Mouse (Mus musculus): ENCODE results near the gene Esyt1. TPM values are rescaled to one million over a fixed set of nuclear protein-coding genes. Genes with fewer than 3 reads are reported as not detected.
A peak's percentile ranks its signal among the peaks of the same experiment; 100 is the strongest.

Esyt1 gene
- polyA plus RNA-seq, 1 experiment from 2014 or later: 17.2 TPM

GRCm38 (mm10) chr10:128474366-128474765 lies 51.3 kb downstream of the Esyt1 start:
- H3K36me3 ChIP-seq: peaks cover 98% of the 10 kb centered on the region
- H3K4me1 ChIP-seq: no peaks in the 10 kb centered on the region
- H3K9ac ChIP-seq: no peak overlapping the region
- ATAC-seq (ENCODE audit: extremely low read depth, insufficient number of reproducible peaks, low FRiP score, low TSS enrichment): no peak
- no peak overlapping the region for H3K4me2 ChIP-seq
- H3K27ac ChIP-seq (replicated peaks): no peak overlapping the region
- H3K4me3 ChIP-seq: no peak overlapping the region
- H3K27me3 ChIP-seq (replicated peaks): no peaks in the 10 kb centered on the region
- H3K9me3 ChIP-seq: no peaks in the 10 kb centered on the region
- 87% methylated on average over 12 of the region's 12 CpGs for WGBS

GRCm38 (mm10) chr10:128460270-128460630 lies 65.4 kb downstream of the Esyt1 start:
- H3K9me3 ChIP-seq: no peaks in the 10 kb centered on the region
- H3K36me3 ChIP-seq: peaks cover 45% of the 10 kb centered on the region
- peak overlapping the region; percentile 81 for H3K4me2 ChIP-seq
- WGBS: 7% methylated on average over 5 of the region's 5 CpGs
- H3K27ac ChIP-seq (replicated peaks): peak overlapping the region; percentile 96
- peak overlapping the region; percentile 96 for H3K4me3 ChIP-seq
- peaks cover 4% of the 10 kb centered on the region; the same call in 1 of the 2 replicates for H3K27me3 ChIP-seq (replicated peaks)
- peaks cover 16% of the 10 kb centered on the region for H3K4me1 ChIP-seq
- H3K9ac ChIP-seq: peak overlapping the region; percentile 99
- ATAC-seq (ENCODE audit: extremely low read depth, insufficient number of reproducible peaks, low FRiP score, low TSS enrichment): no peak

Small RNA genes within 50 kb of the gene (microRNA-seq; reads per million reads assigned to microRNA genes)
- not detected for gene Gm47275
- not detected for gene Mir6916

Other genes with a start within 250 kb of the Esyt1 start
- gene Il23a, start 227.1 kb downstream of the Esyt1 start, polyA plus RNA-seq (2015; fragmentation: Nextera tagmentation; extraction: Ambion mirVana): 1.8 and 2.6 TPM in 2 replicates
- 24.9 and 25.7 TPM in 2 replicates for gene Pan2, start 222.5 kb downstream of the Esyt1 start, polyA plus RNA-seq (2015; fragmentation: Nextera tagmentation; extraction: Ambion mirVana)
- 193 and 228 TPM in 2 replicates for gene Cnpy2, start 203.4 kb downstream of the Esyt1 start, polyA plus RNA-seq (2015; fragmentation: Nextera tagmentation; extraction: Ambion mirVana)
- gene Cs, start 188.1 kb downstream of the Esyt1 start, polyA plus RNA-seq (2015; fragmentation: Nextera tagmentation; extraction: Ambion mirVana): 396 and 409 TPM in 2 replicates
- gene Coq10a, start 156.9 kb downstream of the Esyt1 start, polyA plus RNA-seq (2015; fragmentation: Nextera tagmentation; extraction: Ambion mirVana): 11.8 and 12.6 TPM in 2 replicates
- 8.8 and 9.4 TPM in 2 replicates for gene Ankrd52, start 148.8 kb downstream of the Esyt1 start, polyA plus RNA-seq (2015; fragmentation: Nextera tagmentation; extraction: Ambion mirVana)
- gene Slc39a5, start 124.6 kb downstream of the Esyt1 start, polyA plus RNA-seq (2015; fragmentation: Nextera tagmentation; extraction: Ambion mirVana): 0.12 and 1.5 TPM in 2 replicates
- gene Nabp2, start 114.4 kb downstream of the Esyt1 start, polyA plus RNA-seq (2015; fragmentation: Nextera tagmentation; extraction: Ambion mirVana): 58.0 and 63.9 TPM in 2 replicates
- 26.8 and 27.0 TPM in 2 replicates for gene Rnf41, start 114.2 kb downstream of the Esyt1 start, polyA plus RNA-seq (2015; fragmentation: Nextera tagmentation; extraction: Ambion mirVana)
- gene Smarcc2, start 66.6 kb downstream of the Esyt1 start, polyA plus RNA-seq (2015; fragmentation: Nextera tagmentation; extraction: Ambion mirVana): 55.2 and 57.1 TPM in 2 replicates
- gene Myl6, start 31.7 kb downstream of the Esyt1 start, polyA plus RNA-seq (2015; fragmentation: Nextera tagmentation; extraction: Ambion mirVana): 1,202 and 1,344 TPM in 2 replicates
- 3.2 and 4.5 TPM in 2 replicates for gene Myl6b, start 27.2 kb downstream of the Esyt1 start, polyA plus RNA-seq (2015; fragmentation: Nextera tagmentation; extraction: Ambion mirVana)
- 7.6 and 9.4 TPM in 2 replicates for gene Zc3h10, start 21.9 kb upstream of the Esyt1 start, polyA plus RNA-seq (2015; fragmentation: Nextera tagmentation; extraction: Ambion mirVana)
- 2,656 and 2,881 TPM in 2 replicates for gene Rpl41, start 23.4 kb upstream of the Esyt1 start, polyA plus RNA-seq (2015; fragmentation: Nextera tagmentation; extraction: Ambion mirVana)
- 125 and 136 TPM in 2 replicates for gene Pa2g4, start 40.1 kb upstream of the Esyt1 start, polyA plus RNA-seq (2015; fragmentation: Nextera tagmentation; extraction: Ambion mirVana)
- gene Erbb3, start 63.8 kb upstream of the Esyt1 start, polyA plus RNA-seq (2015; fragmentation: Nextera tagmentation; extraction: Ambion mirVana): 3.7 and 4.1 TPM in 2 replicates
- 455 and 482 TPM in 2 replicates for gene Rps26, start 100.9 kb upstream of the Esyt1 start, polyA plus RNA-seq (2015; fragmentation: Nextera tagmentation; extraction: Ambion mirVana)
- gene Ikzf4, start 120.1 kb upstream of the Esyt1 start, polyA plus RNA-seq (2015; fragmentation: Nextera tagmentation; extraction: Ambion mirVana): 1.3 TPM in 2 replicates
- gene Suox, start 148.2 kb upstream of the Esyt1 start, polyA plus RNA-seq (2015; fragmentation: Nextera tagmentation; extraction: Ambion mirVana): 11.1 and 12.4 TPM in 2 replicates
- 60.4 and 62.1 TPM in 2 replicates for gene Rab5b, start 170.4 kb upstream of the Esyt1 start, polyA plus RNA-seq (2015; fragmentation: Nextera tagmentation; extraction: Ambion mirVana)
- gene Pmel, start 178.3 kb upstream of the Esyt1 start, polyA plus RNA-seq (2015; fragmentation: Nextera tagmentation; extraction: Ambion mirVana): 1.6 and 2.6 TPM in 2 replicates
- gene Cdk2, start 179.2 kb upstream of the Esyt1 start, polyA plus RNA-seq (2015; fragmentation: Nextera tagmentation; extraction: Ambion mirVana): 86.6 and 92.0 TPM in 2 replicates
- gene Dgka, start 219.0 kb upstream of the Esyt1 start, polyA plus RNA-seq (2015; fragmentation: Nextera tagmentation; extraction: Ambion mirVana): 4.8 and 5.0 TPM in 2 replicates
- gene Pym1, start 222.0 kb upstream of the Esyt1 start, polyA plus RNA-seq (2015; fragmentation: Nextera tagmentation; extraction: Ambion mirVana): 22.1 and 22.7 TPM in 2 replicates

Measured in heart, embryonic 13.5 days (tissue).